Mouse (Mus musculus): Measurements from ENCODE around the gene Ap1s1. TPM values are rescaled to one million over a fixed set of nuclear protein-coding genes. Genes with fewer than 3 reads are reported as not detected.

Gene Ap1s1
- total and polyA plus RNA-seq, 2 experiments from 2014 or later, result 93.0 to 94.4 TPM

- no peaks in the 10 kb centered on the region for H3K4me1 ChIP-seq (ENCODE audit: control insufficient read depth, insufficient read depth)
- no peak overlapping the region for H3K27ac ChIP-seq (ENCODE audit: low read depth)
- WGBS, result 72% methylated on average over 6 of the region's 6 CpGs
- H3K9ac ChIP-seq (replicated peaks; ENCODE audit: low read depth, low read length), result no peak overlapping the region
- TF ChIP-seq EP300 (IDR thresholded peaks at IDR 0.05; ENCODE audit: low read depth) (no peak), CTCF (IDR thresholded peaks at IDR 0.05; ENCODE audit: low read depth) (no peak)
- no peaks in the 10 kb centered on the region for H3K27me3 ChIP-seq (ENCODE audit: control insufficient read depth, insufficient read depth, low read length)
- DNase-seq (ENCODE audit: low spot score) (no peak), ATAC-seq (ENCODE audit: insufficient read depth, low read depth) (no peak)
- H3K4me2 ChIP-seq (ENCODE audit: low read depth, low read length), result no peak overlapping the region
- peaks cover 20% of the 10 kb centered on the region; the same call in 1 of the 2 replicates for H3K36me3 ChIP-seq (replicated peaks; ENCODE audit: control insufficient read depth, insufficient read depth, low read length)
- H3K9me3 ChIP-seq (replicated peaks; ENCODE audit: control insufficient read depth, low read length), result no peaks in the 10 kb centered on the region
- H3K4me3 ChIP-seq (ENCODE audit: low read depth, low read length), result no peak overlapping the region
These were observed 19.5 kb upstream of the Ap1s1 start for GRCm38 (mm10) chr5:137065454-137065853.

GRCm38 (mm10) chr5:137062601-137063000 lies 16.7 kb upstream of the Ap1s1 start:
- H3K4me1 ChIP-seq (ENCODE audit: control insufficient read depth, insufficient read depth), result no peaks in the 10 kb centered on the region
- peaks cover 16% of the 10 kb centered on the region; the same call in 1 of the 2 replicates for H3K36me3 ChIP-seq (replicated peaks; ENCODE audit: control insufficient read depth, insufficient read depth, low read length)
- H3K4me3 ChIP-seq (ENCODE audit: low read depth, low read length), result no peak overlapping the region
- TF ChIP-seq CTCF (IDR thresholded peaks at IDR 0.05; ENCODE audit: low read depth), result no peak
- TF ChIP-seq EP300 (IDR thresholded peaks at IDR 0.05; ENCODE audit: low read depth), result no peak
- no peaks in the 10 kb centered on the region for H3K27me3 ChIP-seq (ENCODE audit: control insufficient read depth, insufficient read depth, low read length)
- no peak overlapping the region for H3K27ac ChIP-seq (ENCODE audit: low read depth)
- no peak overlapping the region for H3K9ac ChIP-seq (replicated peaks; ENCODE audit: low read depth, low read length)
- ATAC-seq (ENCODE audit: insufficient read depth, low read depth), result no peak
- WGBS, result 83% methylated on average over 5 of the region's 5 CpGs
- DNase-seq (ENCODE audit: low spot score), result no peak
- H3K9me3 ChIP-seq (replicated peaks; ENCODE audit: control insufficient read depth, low read length), result no peaks in the 10 kb centered on the region
- no peak overlapping the region for H3K4me2 ChIP-seq (ENCODE audit: low read depth, low read length)

- TF ChIP-seq EP300 (IDR thresholded peaks at IDR 0.05; ENCODE audit: low read depth), result no peak
- peak; percentile 44 for TF ChIP-seq CTCF (IDR thresholded peaks at IDR 0.05; ENCODE audit: low read depth)
- Histone ChIP-seq H3K27ac (ENCODE audit: low read depth) (no peak overlapping the region), H3K9me3 (replicated peaks; ENCODE audit: control insufficient read depth, low read length) (no peaks in the 10 kb centered on the region), H3K27me3 (ENCODE audit: control insufficient read depth, insufficient read depth, low read length) (no peaks in the 10 kb centered on the region), H3K4me2 (ENCODE audit: low read depth, low read length) (no peak overlapping the region), H3K4me3 (ENCODE audit: low read depth, low read length) (no peak overlapping the region), H3K4me1 (ENCODE audit: control insufficient read depth, insufficient read depth) (no peaks in the 10 kb centered on the region), H3K9ac (replicated peaks; ENCODE audit: low read depth, low read length) (no peak overlapping the region), H3K36me3 (replicated peaks; ENCODE audit: control insufficient read depth, insufficient read depth, low read length) (peaks cover 14% of the 10 kb centered on the region; the same call in 1 of the 2 replicates)
- 15% methylated on average over 12 of the region's 12 CpGs for WGBS
- ATAC-seq (ENCODE audit: insufficient read depth, low read depth), result peak; percentile 84
- peak; percentile 50 for DNase-seq (ENCODE audit: low spot score)
These were observed 16.0 kb upstream of the Ap1s1 start for GRCm38 (mm10) chr5:137061809-137062481.

GRCm38 (mm10) chr5:137054873-137055272 lies 8.9 kb upstream of the Ap1s1 start:
- TF ChIP-seq EP300 (IDR thresholded peaks at IDR 0.05; ENCODE audit: low read depth), result no peak
- no peak for TF ChIP-seq CTCF (IDR thresholded peaks at IDR 0.05; ENCODE audit: low read depth)
- Histone ChIP-seq H3K9ac (replicated peaks; ENCODE audit: low read depth, low read length) (no peak overlapping the region), H3K36me3 (replicated peaks; ENCODE audit: control insufficient read depth, insufficient read depth, low read length) (no peaks in the 10 kb centered on the region), H3K27me3 (ENCODE audit: control insufficient read depth, insufficient read depth, low read length) (no peaks in the 10 kb centered on the region), H3K4me1 (ENCODE audit: control insufficient read depth, insufficient read depth) (no peaks in the 10 kb centered on the region), H3K4me3 (ENCODE audit: low read depth, low read length) (no peak overlapping the region), H3K9me3 (replicated peaks; ENCODE audit: control insufficient read depth, low read length) (no peaks in the 10 kb centered on the region), H3K27ac (ENCODE audit: low read depth) (no peak overlapping the region), H3K4me2 (ENCODE audit: low read depth, low read length) (no peak overlapping the region)
- WGBS, result 76% methylated on average over 5 of the region's 5 CpGs
- ATAC-seq (ENCODE audit: insufficient read depth, low read depth), result no peak
- DNase-seq (ENCODE audit: low spot score), result no peak

GRCm38 (mm10) chr5:137054299-137054698 lies 8.4 kb upstream of the Ap1s1 start:
- H3K27ac ChIP-seq (ENCODE audit: low read depth), result no peak overlapping the region
- no peak overlapping the region for H3K4me3 ChIP-seq (ENCODE audit: low read depth, low read length)
- H3K4me2 ChIP-seq (ENCODE audit: low read depth, low read length), result no peak overlapping the region
- no peaks in the 10 kb centered on the region for H3K36me3 ChIP-seq (replicated peaks; ENCODE audit: control insufficient read depth, insufficient read depth, low read length)
- H3K9ac ChIP-seq (replicated peaks; ENCODE audit: low read depth, low read length), result no peak overlapping the region
- H3K9me3 ChIP-seq (replicated peaks; ENCODE audit: control insufficient read depth, low read length), result no peaks in the 10 kb centered on the region
- H3K27me3 ChIP-seq (ENCODE audit: control insufficient read depth, insufficient read depth, low read length), result no peaks in the 10 kb centered on the region
- H3K4me1 ChIP-seq (ENCODE audit: control insufficient read depth, insufficient read depth), result no peaks in the 10 kb centered on the region
- WGBS, result 56% methylated on average over 7 of the region's 7 CpGs
- TF ChIP-seq CTCF (IDR thresholded peaks at IDR 0.05; ENCODE audit: low read depth) (no peak), EP300 (IDR thresholded peaks at IDR 0.05; ENCODE audit: low read depth) (no peak)
- ATAC-seq (ENCODE audit: insufficient read depth, low read depth) (no peak), DNase-seq (ENCODE audit: low spot score) (no peak)
